Mouse (Mus musculus): Measurements from ENCODE around the gene Cpne9.
"Not testable (repeated sequence)": the region's sequence is repeated elsewhere in the genome, so short reads cannot be mapped to it uniquely, and the experiment has no call there.

Cpne9 gene

GRCm38 (mm10) chr6:113290346-113290745 is 8.2 kb downstream of the Cpne9 start:
- no peak for DNase-seq

GRCm38 (mm10) chr6:113292938-113293337 is 10.8 kb downstream of the Cpne9 start:
- peak; percentile 91 for DNase-seq

- no peak for DNase-seq
Observed at GRCm38 (mm10) chr6:113296046-113296445, 13.9 kb downstream of the Cpne9 start.

GRCm38 (mm10) chr6:113296639-113297038 is 14.5 kb downstream of the Cpne9 start:
- DNase-seq: no peak

- no peak for DNase-seq
Observed at GRCm38 (mm10) chr6:113301350-113301749, 19.2 kb downstream of the Cpne9 start.

- DNase-seq: no peak
Observed at GRCm38 (mm10) chr6:113302258-113302657, 20.2 kb downstream of the Cpne9 start.

GRCm38 (mm10) chr6:113306322-113306985 is 24.3 kb downstream of the Cpne9 start:
- DNase-seq: peak; percentile 100

- DNase-seq: no peak
Observed at GRCm38 (mm10) chr6:113306986-113307349, 24.9 kb downstream of the Cpne9 start, which contains the start of gene Brpf1. Brpf1 (plus strand) TSS chr6:113307137.

GRCm38 (mm10) chr6:113307481-113308121 is 25.5 kb downstream of the Cpne9 start:
- DNase-seq: peak; percentile 97

- DNase-seq: peak; percentile 94
Observed at GRCm38 (mm10) chr6:113308141-113308540, 26.0 kb downstream of the Cpne9 start.

GRCm38 (mm10) chr6:113315972-113316371 is 33.9 kb downstream of the Cpne9 start:
- DNase-seq: no peak

- peak; percentile 100 for DNase-seq
Observed at GRCm38 (mm10) chr6:113326533-113327315, 44.6 kb downstream of the Cpne9 start, which contains the start of gene Ogg1. Ogg1 (plus strand) TSS chr6:113326972.

GRCm38 (mm10) chr6:113329396-113329795 is 47.3 kb downstream of the Cpne9 start:
- DNase-seq: no peak

- peak; percentile 96 for DNase-seq
Observed at GRCm38 (mm10) chr6:113330547-113330946, 48.4 kb downstream of the Cpne9 start.

GRCm38 (mm10) chr6:113331721-113332120 is 49.6 kb downstream of the Cpne9 start:
- peak; percentile 92 for DNase-seq

GRCm38 (mm10) chr6:113332734-113333133 is 50.6 kb downstream of the Cpne9 start:
- DNase-seq: not testable (repeated sequence)

GRCm38 (mm10) chr6:113333137-113333950 is 51.2 kb downstream of the Cpne9 start:
- DNase-seq: peak; percentile 95

GRCm38 (mm10) chr6:113334216-113334615 is 52.1 kb downstream of the Cpne9 start:
- peak; percentile 92 for DNase-seq

GRCm38 (mm10) chr6:113336852-113337620 is 54.9 kb downstream of the Cpne9 start:
- DNase-seq: peak; percentile 92

- peak; percentile 98 for DNase-seq
Observed at GRCm38 (mm10) chr6:113341574-113341973, 59.5 kb downstream of the Cpne9 start.

GRCm38 (mm10) chr6:113342297-113342696 is 60.2 kb downstream of the Cpne9 start:
- peak; percentile 94 for DNase-seq

Measured in heart, adult 11 months (tissue).